Mouse (Mus musculus) embryonic facial prominence, embryonic 15.5 days (tissue): ENCODE measurements around the gene Lipk. TPM values are rescaled to one million over a fixed set of nuclear protein-coding genes. Genes with fewer than 3 reads are reported as not detected.

Source experiments
- ATAC-seq: fragments of 200-750 bp; cut with Nextera tagmentation; 2 replicates; pipeline ENCODE4 v1.8.0; 2017; ENCODE audit warnings: low read depth, moderate TSS enrichment; ENCODE audit not compliant: insufficient number of reproducible peaks, low FRiP score, low TSS enrichment
- H3K27ac ChIP-seq: fragments of 300-500 bp; sonication (generic); replicated peaks from 2 replicates; pipeline ENCODE4 v1.5.1; 2015; ENCODE audit warnings: mild to moderate bottlenecking, inconsistent platforms
- H3K27me3 ChIP-seq: fragments of 300-500 bp; sonication (generic); 2 replicates; pipeline ENCODE4 v1.6.1; 2015; ENCODE audit warnings: inconsistent platforms
- H3K36me3 ChIP-seq: fragments of 300-500 bp; sonication (generic); 2 replicates; pipeline ENCODE4 v1.6.1; 2015; ENCODE audit warnings: mild to moderate bottlenecking, inconsistent platforms
- H3K4me1 ChIP-seq: fragments of 300-500 bp; sonication (generic); 2 replicates; pipeline ENCODE4 v1.6.1; 2015; ENCODE audit warnings: inconsistent platforms
- H3K4me2 ChIP-seq: fragments of 300-500 bp; sonication (generic); replicated peaks from 2 replicates; pipeline ENCODE4 v1.6.1; 2015; ENCODE audit warnings: mild to moderate bottlenecking, inconsistent platforms
- H3K4me3 ChIP-seq: fragments of 300-500 bp; sonication (generic); replicated peaks from 2 replicates; pipeline ENCODE4 v1.5.1; 2015; ENCODE audit warnings: mild to moderate bottlenecking, inconsistent platforms
- H3K9ac ChIP-seq: fragments of 300-500 bp; sonication (generic); 2 replicates; pipeline ENCODE4 v1.6.1; 2015; ENCODE audit warnings: inconsistent platforms
- H3K9me3 ChIP-seq: fragments of 300-500 bp; sonication (generic); replicated peaks from 2 replicates; pipeline ENCODE4 v1.6.1; 2016; ENCODE audit warnings: inconsistent platforms
- whole genome bisulfite sequencing: fragments of 180-500 bp; shearing (Covaris S2); methylation state at CpG from one replicate; pipeline ENCODE4 v1.1.7; 2015; 5-methylcytosine and 5-hydroxymethylcytosine counted together
- microRNA-seq: library from miRNA; unstranded; fragments of <30 nt; microRNA quantifications from one replicate; pipeline ENCODE4, GENCODE M21; 2016; ENCODE audit warnings: borderline number of aligned reads
- polyA plus RNA-seq: library from polyadenylated mRNA; unstranded; fragments of >200 nt; fragmentation: Nextera tagmentation; extraction: Ambion mirVana; gene quantifications from 2 replicates; pipeline ENCODE4 v1.2.1, GENCODE M21; 2015

Lipk gene
- polyA plus RNA-seq, 1 experiment from 2014 or later = 5.6 TPM

- no peaks in the 10 kb centered on the region for H3K27me3 ChIP-seq
- H3K4me3 ChIP-seq = no peak within 1 kb of the TSS
- no peaks in the 10 kb centered on the region for H3K36me3 ChIP-seq
- no peaks in the 10 kb centered on the region for H3K4me1 ChIP-seq
- H3K9me3 ChIP-seq = no peaks in the 10 kb centered on the region
- no peak within 1 kb of the TSS for H3K9ac ChIP-seq
- no peak within 1 kb of the TSS for H3K4me2 ChIP-seq
- 81% methylated on average over 9 of the region's 9 CpGs for WGBS
- no peak within 1 kb of the TSS for H3K27ac ChIP-seq
- no peak for ATAC-seq
Measured at GRCm38 (mm10) chr19:34066779-34067472, 58.8 kb downstream of the Lipk start, which contains the start of gene Lipn. Gene Lipn (plus strand): TSS chr19:34067358.

GRCm38 (mm10) chr19:34074239-34074638 lies 66.1 kb downstream of the Lipk start:
- H3K4me2 ChIP-seq = no peak overlapping the region
- H3K9ac ChIP-seq = no peak overlapping the region
- H3K27ac ChIP-seq = no peak overlapping the region
- no peak for ATAC-seq
- no peaks in the 10 kb centered on the region for H3K4me1 ChIP-seq
- H3K9me3 ChIP-seq = no peaks in the 10 kb centered on the region
- no peak overlapping the region for H3K4me3 ChIP-seq
- H3K27me3 ChIP-seq = no peaks in the 10 kb centered on the region
- no peaks in the 10 kb centered on the region for H3K36me3 ChIP-seq

GRCm38 (mm10) chr19:34078130-34078529 lies 70.0 kb downstream of the Lipk start:
- H3K4me1 ChIP-seq = no peaks in the 10 kb centered on the region
- no peaks in the 10 kb centered on the region for H3K27me3 ChIP-seq
- ATAC-seq = no peak
- no peak overlapping the region for H3K4me2 ChIP-seq
- no peak overlapping the region for H3K9ac ChIP-seq
- no peaks in the 10 kb centered on the region for H3K9me3 ChIP-seq
- H3K27ac ChIP-seq = no peak overlapping the region
- 70% methylated on average over 2 of the region's 2 CpGs for WGBS
- no peaks in the 10 kb centered on the region for H3K36me3 ChIP-seq
- no peak overlapping the region for H3K4me3 ChIP-seq

DNA sequence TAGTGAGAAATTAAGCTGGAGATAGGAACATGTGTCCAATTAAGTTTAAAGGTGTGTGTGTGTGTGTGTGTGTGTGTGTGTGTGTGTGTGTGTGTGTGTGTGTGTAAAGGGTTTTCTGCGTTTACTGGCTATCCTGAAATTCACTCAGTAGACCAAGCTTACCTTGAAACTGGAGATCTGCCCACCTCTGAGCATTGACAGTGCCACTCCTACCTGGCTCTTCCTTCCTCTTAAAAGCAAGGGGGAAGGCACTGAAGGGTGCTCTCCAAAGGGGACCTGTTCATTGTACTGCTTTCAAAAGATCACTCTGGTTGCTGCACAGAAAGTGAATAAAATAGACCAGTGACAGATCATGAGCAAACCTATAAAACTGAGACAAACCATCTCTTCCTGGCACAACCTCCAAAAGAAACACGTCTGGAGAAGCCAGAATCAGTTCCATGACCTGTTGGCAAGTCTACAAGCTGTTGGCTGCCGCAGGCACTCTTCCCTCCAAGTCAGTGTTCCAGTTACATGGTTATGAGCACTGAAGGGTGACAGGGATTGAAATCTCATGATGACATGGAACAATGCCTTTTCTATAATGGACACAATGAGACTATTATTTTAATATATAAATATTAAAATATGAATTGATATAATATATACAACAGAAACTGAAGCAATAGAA lies 81.1 kb downstream of the Lipk start:
- Histone ChIP-seq H3K4me1 (no peaks in the 10 kb centered on the region), H3K4me2 (no peak overlapping the region), H3K27ac (no peak overlapping the region), H3K36me3 (no peaks in the 10 kb centered on the region), H3K4me3 (no peak overlapping the region), H3K27me3 (no peaks in the 10 kb centered on the region), H3K9me3 (no peaks in the 10 kb centered on the region), H3K9ac (no peak overlapping the region)
- no peak for ATAC-seq
- 55% methylated on average over 3 of the region's 3 CpGs for WGBS

DNA sequence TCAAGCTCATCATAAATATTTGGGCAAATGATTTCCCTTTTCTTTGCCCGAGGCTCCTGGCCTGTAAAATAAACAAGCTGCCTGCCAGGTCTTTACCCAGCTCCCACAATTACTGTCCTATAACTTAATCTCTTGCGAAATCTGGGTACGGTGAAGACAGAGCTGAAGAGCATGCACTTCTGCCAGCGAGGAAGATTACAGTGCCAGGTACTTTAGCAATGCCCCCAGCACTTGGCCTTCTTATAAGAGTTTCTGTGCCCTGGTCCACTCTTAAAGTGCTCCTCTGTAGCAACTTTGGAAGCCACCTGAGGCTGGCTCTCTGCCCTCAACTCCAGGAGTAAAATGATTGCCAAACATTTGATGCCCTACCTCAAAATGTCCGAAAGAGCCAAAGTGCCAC lies 87.3 kb downstream of the Lipk start:
- Histone ChIP-seq H3K9me3 (no peaks in the 10 kb centered on the region), H3K36me3 (no peaks in the 10 kb centered on the region), H3K4me3 (no peak overlapping the region), H3K9ac (no peak overlapping the region), H3K27me3 (no peaks in the 10 kb centered on the region), H3K4me1 (no peaks in the 10 kb centered on the region), H3K27ac (no peak overlapping the region), H3K4me2 (no peak overlapping the region)
- WGBS = 61% methylated on average over 5 of the region's 5 CpGs
- ATAC-seq = no peak

DNA sequence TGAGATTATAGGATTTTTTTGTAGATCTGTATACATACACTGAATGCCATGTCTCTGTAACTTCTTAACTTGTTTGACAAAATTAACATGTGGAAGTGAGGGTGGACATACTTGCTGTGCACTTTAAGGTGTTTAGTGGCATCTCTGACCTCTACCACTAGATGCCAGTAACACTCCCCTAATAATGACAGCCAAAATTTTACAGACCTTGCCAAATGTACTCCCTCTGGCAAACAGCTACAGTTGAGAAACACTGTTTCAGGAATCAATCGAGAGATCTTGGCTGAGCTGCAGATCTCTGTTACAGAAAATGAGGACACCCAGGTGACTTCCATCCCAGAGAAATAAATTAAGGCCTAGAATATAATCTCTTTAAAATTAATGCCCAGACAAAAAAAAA lies 88.1 kb downstream of the Lipk start:
- H3K4me2 ChIP-seq = no peak overlapping the region
- H3K9ac ChIP-seq = no peak overlapping the region
- no peak overlapping the region for H3K27ac ChIP-seq
- WGBS = 37% methylated on average over 1 of the region's 1 CpGs
- H3K4me1 ChIP-seq = no peaks in the 10 kb centered on the region
- H3K36me3 ChIP-seq = no peaks in the 10 kb centered on the region
- H3K4me3 ChIP-seq = no peak overlapping the region
- H3K27me3 ChIP-seq = no peaks in the 10 kb centered on the region
- no peak for ATAC-seq
- no peaks in the 10 kb centered on the region for H3K9me3 ChIP-seq

Small RNA genes within 50 kb of the gene (microRNA-seq; reads per million reads assigned to microRNA genes)
- gene Gm23334 = not detected

Other genes with a start within 250 kb of the Lipk start
- 12.0 and 13.0 TPM in 2 replicates for gene Lipo3, start 246.3 kb upstream of the Lipk start, polyA plus RNA-seq
- gene Lipo1, start 220.8 kb upstream of the Lipk start, polyA plus RNA-seq = not detected in 2 replicates
- not detected in 2 replicates for gene Lipf, start 47.1 kb upstream of the Lipk start, polyA plus RNA-seq
- gene Lipn, start 59.1 kb downstream of the Lipk start, polyA plus RNA-seq = 0.15 TPM in 1 of 2 replicates, not detected in the other
- gene Lipm, start 92.6 kb downstream of the Lipk start, polyA plus RNA-seq = 16.8 and 19.1 TPM in 2 replicates
- gene Ankrd22, start 157.8 kb downstream of the Lipk start, polyA plus RNA-seq = 7.3 and 8.2 TPM in 2 replicates
- gene Stambpl1, start 183.9 kb downstream of the Lipk start, polyA plus RNA-seq = 10.1 and 12.6 TPM in 2 replicates
- gene Acta2, start 247.3 kb downstream of the Lipk start, polyA plus RNA-seq = 323 and 370 TPM in 2 replicates